Mouse (Mus musculus) CH12.LX (cell line): ENCODE data around the gene Tmem145. TPM values are rescaled to one million over a fixed set of nuclear protein-coding genes. Genes with fewer than 3 reads are reported as not detected.

ENCODE experiments used
- DNase-seq: peaks from one replicate; pipeline ENCODE4 v3.0.0-alpha.2; 2013; ENCODE audit errors: extremely low read depth
- H3K27ac ChIP-seq: 2 replicates; pipeline ENCODE4 v1.5.1; 2012; ENCODE audit warnings: low read depth, mild to moderate bottlenecking, control low read depth, moderate library complexity; ENCODE audit not compliant: insufficient read depth
- H3K27me3 ChIP-seq: replicated peaks from 2 replicates; pipeline ENCODE3; 2012; ENCODE audit warnings: inconsistent platforms
- H3K36me3 ChIP-seq, 2 experiments: replicated peaks in 1 of 2; 2 replicates each; pipeline versions ENCODE3 to v1.6.1; 2012; ENCODE audit warnings: inconsistent platforms in 1 of 2, low read length in 1 of 2, mild to moderate bottlenecking in 1 of 2, mixed read lengths in 1 of 2, moderate library complexity in 1 of 2; ENCODE audit not compliant: control insufficient read depth in 1 of 2, insufficient read depth in 1 of 2
- H3K4me1 ChIP-seq, 2 experiments: 2 replicates each; pipeline ENCODE4 v1.6.1; 2012; ENCODE audit warnings: inconsistent platforms in 1 of 2, moderate library complexity in 1 of 2; ENCODE audit not compliant: insufficient read depth in 2 of 2, control insufficient read depth in 1 of 2
- H3K4me2 ChIP-seq: 2 replicates; pipeline ENCODE4 v1.6.1; 2012; ENCODE audit warnings: low read depth, mild to moderate bottlenecking, control low read depth; ENCODE audit not compliant: poor library complexity, insufficient read depth, severe bottlenecking
- H3K4me3 ChIP-seq, 3 experiments: fragments of 150-350 bp in 1 of 3; sonication (generic) in 1 of 3; replicated peaks in 1 of 3; 2 replicates each; pipeline versions ENCODE3 to v1.5.1; 2011 to 2012; ENCODE audit warnings: low read depth in 2 of 3, low read length in 2 of 3, mild to moderate bottlenecking in 2 of 3, moderate library complexity in 2 of 3, control low read depth in 1 of 3, improper control_type of control experiment in 1 of 3, inconsistent platforms in 1 of 3, mixed read lengths in 1 of 3; ENCODE audit not compliant: poor library complexity in 1 of 3
- H3K79me2 ChIP-seq: replicated peaks from 2 replicates; pipeline ENCODE4 v1.6.1; 2012; ENCODE audit warnings: mild to moderate bottlenecking, moderate library complexity; ENCODE audit not compliant: control insufficient read depth, poor library complexity, insufficient read depth, severe bottlenecking; ENCODE audit errors: extremely low read depth
- H3K9ac ChIP-seq: 2 replicates; pipeline ENCODE4 v1.6.1; 2012; ENCODE audit warnings: low read depth, mild to moderate bottlenecking, control low read depth, moderate library complexity; ENCODE audit not compliant: insufficient read depth
- H3K9me3 ChIP-seq: replicated peaks from 2 replicates; pipeline ENCODE3; 2012; ENCODE audit warnings: low read length, inconsistent platforms, mixed read lengths
- BHLHE40 ChIP-seq: IDR thresholded peaks from 2 replicates; pipeline ENCODE4 v1.6.1; 2011; ENCODE audit warnings: mild to moderate bottlenecking, low read depth, low read length, improper control_type of control experiment
- CHD1 ChIP-seq: IDR thresholded peaks from 2 replicates; pipeline ENCODE4 v1.6.1; 2012; ENCODE audit warnings: low read depth, low read length, improper control_type of control experiment, inconsistent platforms
- CHD2 ChIP-seq: IDR thresholded peaks from 2 replicates; pipeline ENCODE4 v1.6.1; 2011; ENCODE audit warnings: low read length, improper control_type of control experiment
- CTCF ChIP-seq, 2 experiments: IDR thresholded peaks in 1 of 2; conservative IDR thresholded peaks in 1 of 2; 2 replicates each; pipeline ENCODE4 v1.5.1; 2011 to 2012; ENCODE audit warnings: low read depth in 2 of 2, low read length in 2 of 2, improper control_type of control experiment in 1 of 2, inconsistent platforms in 1 of 2, mild to moderate bottlenecking in 1 of 2, moderate library complexity in 1 of 2
- E2F4 ChIP-seq: IDR thresholded peaks from 2 replicates; pipeline ENCODE4 v1.6.1; 2011; ENCODE audit warnings: low read depth, low read length, improper control_type of control experiment; ENCODE audit not compliant: insufficient replicate concordance
- EP300 ChIP-seq: IDR thresholded peaks from 2 replicates; pipeline ENCODE4 v1.6.1; 2011; ENCODE audit warnings: low read length, improper control_type of control experiment
- ETS1 ChIP-seq: conservative IDR thresholded peaks from 2 replicates; pipeline ENCODE4 v1.6.1; 2012; ENCODE audit warnings: low read depth, mild to moderate bottlenecking, inconsistent platforms, low read length, improper control_type of control experiment, moderate library complexity
- GABPA ChIP-seq: IDR thresholded peaks from 2 replicates; pipeline ENCODE4 v1.6.1; 2012; ENCODE audit warnings: low read depth, low read length, improper control_type of control experiment, inconsistent platforms; ENCODE audit not compliant: insufficient replicate concordance
- HCFC1 ChIP-seq: IDR thresholded peaks from 2 replicates; pipeline ENCODE4 v1.6.1; 2012; ENCODE audit warnings: low read depth, mild to moderate bottlenecking, inconsistent platforms, low read length, improper control_type of control experiment
- IRF4 ChIP-seq: IDR thresholded peaks from 2 replicates; pipeline ENCODE4 v1.6.1; 2014; ENCODE audit warnings: low read depth, mild to moderate bottlenecking, inconsistent platforms, low read length, improper control_type of control experiment
- KAT2A ChIP-seq: IDR thresholded peaks from 2 replicates; pipeline ENCODE4 v1.6.1; 2012; ENCODE audit warnings: low read length, improper control_type of control experiment, inconsistent platforms; ENCODE audit not compliant: insufficient replicate concordance
- MAFK ChIP-seq: IDR thresholded peaks from 2 replicates; pipeline ENCODE4 v1.6.1; 2011; ENCODE audit warnings: low read length, improper control_type of control experiment; ENCODE audit not compliant: insufficient replicate concordance
- MAZ ChIP-seq: IDR thresholded peaks from 2 replicates; pipeline ENCODE4 v1.6.1; 2012; ENCODE audit warnings: low read depth, mild to moderate bottlenecking, inconsistent platforms, low read length, improper control_type of control experiment, moderate library complexity
- MEF2A ChIP-seq: IDR thresholded peaks from 2 replicates; pipeline ENCODE4 v1.6.1; 2014; ENCODE audit warnings: low read depth, mild to moderate bottlenecking, inconsistent platforms, low read length, improper control_type of control experiment, borderline replicate concordance
- PAX5 ChIP-seq: IDR thresholded peaks from 2 replicates; pipeline ENCODE4 v1.6.1; 2012; ENCODE audit warnings: low read length, inconsistent platforms, mixed read lengths
- RCOR1 ChIP-seq: conservative IDR thresholded peaks from 2 replicates; pipeline ENCODE4 v1.6.1; 2012; ENCODE audit warnings: low read depth, mild to moderate bottlenecking, inconsistent platforms, low read length, improper control_type of control experiment
- SIN3A ChIP-seq: IDR thresholded peaks from 2 replicates; pipeline ENCODE4 v1.6.1; 2012; ENCODE audit warnings: low read length, improper control_type of control experiment, inconsistent platforms
- SMC3 ChIP-seq: IDR thresholded peaks from 2 replicates; pipeline ENCODE4 v1.6.1; 2011; ENCODE audit warnings: low read depth, low read length, improper control_type of control experiment
- TCF12 ChIP-seq: IDR thresholded peaks from 2 replicates; pipeline ENCODE4 v1.6.1; 2014; ENCODE audit warnings: low read depth, mild to moderate bottlenecking, inconsistent platforms, low read length, improper control_type of control experiment
- USF2 ChIP-seq: conservative IDR thresholded peaks from 2 replicates; pipeline ENCODE4 v1.6.1; 2011; ENCODE audit warnings: low read depth, low read length, improper control_type of control experiment
- ZC3H11A ChIP-seq: IDR thresholded peaks from 2 replicates; pipeline ENCODE4 v1.6.1; 2012; ENCODE audit warnings: low read depth, mild to moderate bottlenecking, inconsistent platforms, low read length, improper control_type of control experiment
- ZKSCAN1 ChIP-seq: IDR thresholded peaks from 2 replicates; pipeline ENCODE4 v1.6.1; 2012; ENCODE audit warnings: low read depth, inconsistent platforms, low read length, improper control_type of control experiment, borderline replicate concordance
- ZMIZ1 ChIP-seq: IDR thresholded peaks from 2 replicates; pipeline ENCODE4 v1.6.1; 2012; ENCODE audit warnings: low read depth, mild to moderate bottlenecking, inconsistent platforms, low read length, improper control_type of control experiment
- ZNF384 ChIP-seq: IDR thresholded peaks from 2 replicates; pipeline ENCODE4 v1.6.1; 2012; ENCODE audit warnings: low read depth, low read length, improper control_type of control experiment, inconsistent platforms
- dilution Hi-C: fragments of 300-500 bp; cut with MboI; formaldehyde crosslinking; loops from 2 replicates; pipeline ENCODE4 v1.14.3; 2020; ENCODE audit warnings: low sequenced_read_pairs; ENCODE audit not compliant: extremely low pct_unique_long_range_greater_than_20kb, extremely low pct_ligation_motif_present
- in situ Hi-C: fragments of 300-500 bp; cut with MboI; formaldehyde crosslinking; loops from 3 replicates; pipeline ENCODE4 v1.14.3; 2019; ENCODE audit warnings: low sequenced_read_pairs, low pct_ligation_motif_present, low pct_unique_long_range_greater_than_20kb, mixed read lengths
- polyA plus RNA-seq: library from polyadenylated mRNA; unstranded; fragments of >175 nt; gene quantifications from 2 replicates; pipeline ENCODE4 v1.2.1, GENCODE M21; 2012; ENCODE audit warnings: low read depth; ENCODE audit not compliant: insufficient read length
- total RNA-seq, 2 experiments: library from RNA; depleted of rRNA; stranded (reverse); fragments of 300-350 nt in 1 of 2; fragments of >200 nt in 1 of 2; gene quantifications; 2 replicates each; pipeline ENCODE4 v1.2.3; 2012 to 2014

The Tmem145 gene
- total and polyA plus RNA-seq, 3 experiments, result 0.10 TPM; not detected in 2

DNA sequence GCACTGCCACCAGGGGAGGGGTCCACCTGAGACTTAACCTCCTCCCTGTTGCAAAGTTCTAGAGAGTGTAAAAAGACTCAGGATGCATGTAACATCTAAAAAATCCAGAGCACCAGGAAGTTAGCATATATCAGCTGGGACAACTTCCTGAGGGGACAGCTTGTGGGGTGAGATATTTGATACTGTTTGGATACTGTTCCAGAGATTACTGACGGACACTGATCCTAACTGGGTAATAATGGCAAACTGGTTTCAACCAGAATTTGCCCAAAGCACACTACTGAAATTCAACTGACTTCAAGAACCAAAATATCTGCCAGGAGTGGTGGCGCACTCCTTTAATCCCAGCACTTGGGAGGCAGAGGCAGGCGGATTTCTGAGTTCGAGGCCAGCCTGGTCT lies 11.4 kb upstream of the Tmem145 start:
- no peaks in the 10 kb centered on the region for H3K27me3 ChIP-seq
- peaks cover 17 to 54% of the 10 kb centered on the region in 2 experiments for H3K4me1 ChIP-seq
- dilution Hi-C loops (no loop called here), in situ Hi-C loops (no loop called here)
- TF ChIP-seq E2F4 (no peak), HCFC1 (no peak), BHLHE40 (no peak), SMC3 (no peak), ZC3H11A (no peak), GABPA (no peak), ZKSCAN1 (no peak), IRF4 (no peak)
- no peak overlapping the region for H3K9ac ChIP-seq
- H3K27ac ChIP-seq, result no peak overlapping the region
- H3K9me3 ChIP-seq, result peaks cover 4% of the 10 kb centered on the region
- peaks cover 49 to 51% of the 10 kb centered on the region in 2 experiments for H3K36me3 ChIP-seq
- H3K4me2 ChIP-seq, result no peak overlapping the region
- no peak overlapping the region for H3K4me3 ChIP-seq
- DNase-seq, result no peak
- H3K79me2 ChIP-seq, result no peaks in the 10 kb centered on the region

DNA sequence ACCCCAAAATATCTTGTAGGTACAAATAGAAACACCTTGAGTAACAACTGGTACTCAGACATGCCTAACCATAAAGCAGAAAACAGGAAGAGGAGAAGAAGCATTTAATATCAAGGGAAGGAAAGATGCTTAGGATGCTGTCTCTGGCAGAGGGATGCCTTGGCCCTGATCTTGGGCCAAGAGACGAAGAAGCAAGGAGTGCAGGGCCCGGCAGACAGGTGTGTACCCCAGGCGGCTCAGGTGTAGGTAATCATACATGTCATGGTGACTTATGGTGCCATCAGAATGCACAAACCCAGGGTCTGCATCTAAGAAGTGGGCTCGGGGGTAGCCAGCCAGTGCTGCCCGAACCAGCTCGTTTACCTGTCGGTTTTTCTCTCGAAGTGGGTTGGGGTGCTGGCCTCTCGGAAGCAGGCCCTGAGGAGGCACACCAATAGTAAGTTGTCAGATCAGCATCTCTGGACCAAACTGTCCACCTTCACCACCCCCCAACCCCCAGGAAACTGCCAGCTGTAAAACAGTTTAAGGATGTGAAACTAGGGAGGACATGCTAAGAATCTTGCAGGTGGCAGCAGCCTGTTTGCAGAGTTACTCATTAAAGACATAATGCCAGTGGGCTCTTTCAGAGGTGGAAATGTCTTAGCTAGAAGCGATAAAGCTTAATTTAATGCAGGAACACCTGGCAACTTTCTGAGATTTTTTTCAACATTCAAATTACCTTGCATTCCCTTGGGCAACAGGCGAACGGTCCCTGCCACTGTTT lies 10.8 kb upstream of the Tmem145 start:
- H3K9me3 ChIP-seq, result no peaks in the 10 kb centered on the region

More for the DNA sequence above, 10.8 kb upstream of the Tmem145 start:
- in situ Hi-C loops (no loop called here), dilution Hi-C loops (no loop called here)
- Histone ChIP-seq H3K4me1 (peaks cover 17 to 54% of the 10 kb centered on the region in 2 experiments), H3K79me2 (no peaks in the 10 kb centered on the region), H3K4me2 (peak overlapping the region; percentile 9; the same call in 1 of the 2 replicates), H3K9ac (no peak overlapping the region), H3K27ac (peak overlapping the region; percentile 17; the same call in 1 of the 2 replicates), H3K27me3 (no peaks in the 10 kb centered on the region), H3K4me3 (no peak overlapping the region), H3K36me3 (peaks cover 42 to 45% of the 10 kb centered on the region in 2 experiments)
- TF ChIP-seq CTCF (conservative IDR thresholded peaks at IDR 0.05 in 1 of 2, IDR thresholded peaks at IDR 0.05 in 1 of 2; ENCODE audit: low read depth in 2 of 2, low read length in 2 of 2) (no peak), KAT2A (no peak), RCOR1 (peak; percentile 66; the same call in 1 of the 2 replicates), MAFK (peak; percentile 80; the same call in 1 of the 2 replicates), IRF4 (peak; percentile 98), CHD1 (no peak), EP300 (peak; percentile 97), ZC3H11A (no peak), SIN3A (peak; percentile 83), ZKSCAN1 (no peak), BHLHE40 (peak; percentile 44; the same call in 1 of the 2 replicates), SMC3 (no peak), MEF2A (peak; percentile 71; the same call in 1 of the 2 replicates), TCF12 (peak; percentile 99), MAZ (0 out of 2 replicates have a peak, but pooled peaks have one; percentile 35), ZMIZ1 (no peak), PAX5 (no peak), USF2 (no peak), ZNF384 (peak; percentile 76), CHD2 (peak; percentile 50), ETS1 (peak; percentile 86), HCFC1 (no peak; the same call in 1 of the 2 replicates)
- peak; percentile 67 for DNase-seq
